Mouse (Mus musculus) liver, embryonic 14.5 days (tissue): Measurements from ENCODE around the gene Kif4. TPM values are rescaled to one million over a fixed set of nuclear protein-coding genes. Genes with fewer than 3 reads are reported as not detected.

ENCODE experiments used
- ATAC-seq: fragments of 200-750 bp; cut with Nextera tagmentation; 2 replicates; pipeline ENCODE4 v1.8.0; 2017; ENCODE audit warnings: moderate number of reproducible peaks, mild to moderate bottlenecking, moderate library complexity; ENCODE audit not compliant: insufficient read depth
- DNase-seq, 3 experiments: peaks; one replicate each; pipeline ENCODE4 v3.0.0-alpha.2; 2012 to 2013; ENCODE audit warnings: low read depth in 3 of 3, low spot score in 3 of 3
- H3K27ac ChIP-seq: fragments of 300-500 bp; sonication (generic); 2 replicates; pipeline ENCODE4 v1.5.1; 2014; ENCODE audit warnings: moderate library complexity, mild to moderate bottlenecking, control low read depth, inconsistent platforms
- H3K27me3 ChIP-seq: fragments of 300-500 bp; sonication (generic); 2 replicates; pipeline ENCODE4 v1.6.1; 2014; ENCODE audit warnings: mild to moderate bottlenecking, low read length, moderate library complexity; ENCODE audit not compliant: control insufficient read depth, insufficient read depth
- H3K36me3 ChIP-seq: fragments of 300-500 bp; sonication (generic); replicated peaks from 2 replicates; pipeline ENCODE4 v1.6.1; 2014; ENCODE audit warnings: low read depth; ENCODE audit not compliant: control insufficient read depth, insufficient read depth
- H3K4me1 ChIP-seq, 2 experiments: fragments of 200-500 bp in 1 of 2; fragments of 300-500 bp in 1 of 2; sonication (generic) in 1 of 2; replicated peaks; 2 replicates each; pipeline ENCODE4 v1.6.1; 2012 to 2014; ENCODE audit warnings: antibody characterized with exemption in 1 of 2, inconsistent platforms in 1 of 2, low read length in 1 of 2; ENCODE audit not compliant: control insufficient read depth in 2 of 2, insufficient read depth in 2 of 2
- H3K4me2 ChIP-seq: fragments of 300-500 bp; sonication (generic); 2 replicates; pipeline ENCODE4 v1.6.1; 2014; ENCODE audit warnings: low read depth, mild to moderate bottlenecking, control low read depth, moderate library complexity
- H3K4me3 ChIP-seq, 2 experiments: fragments of 200-500 bp in 1 of 2; fragments of 300-500 bp in 1 of 2; sonication (generic) in 1 of 2; 2 replicates each; pipeline ENCODE4 v1.5.1; 2012 to 2014; ENCODE audit warnings: low read depth in 2 of 2, low read length in 2 of 2, mild to moderate bottlenecking in 2 of 2, control low read depth in 1 of 2, inconsistent platforms in 1 of 2, moderate library complexity in 1 of 2; ENCODE audit not compliant: insufficient read depth in 1 of 2
- H3K9ac ChIP-seq: fragments of 300-500 bp; sonication (generic); replicated peaks from 2 replicates; pipeline ENCODE4 v1.6.1; 2014; ENCODE audit warnings: mild to moderate bottlenecking, control low read depth, moderate library complexity
- H3K9me3 ChIP-seq: fragments of 300-500 bp; sonication (generic); 2 replicates; pipeline ENCODE4 v1.6.1; 2016; ENCODE audit warnings: low read length, mixed read lengths; ENCODE audit not compliant: control insufficient read depth
- CTCF ChIP-seq: IDR thresholded peaks from 2 replicates; pipeline ENCODE4 v1.5.1; 2016; ENCODE audit warnings: antibody characterized with exemption, low read depth, control low read depth
- EP300 ChIP-seq: IDR thresholded peaks from 2 replicates; pipeline ENCODE4 v1.6.1; 2016; ENCODE audit warnings: antibody characterized with exemption, low read depth
- WGBS: fragments of 180-500 bp; shearing (Covaris S2); extraction: QIAGEN DNeasy Blood & Tissue Kit; methylation state at CpG from one replicate; pipeline ENCODE4 v1.1.7; 2014; ENCODE audit not compliant: insufficient replicate concordance; 5-methylcytosine and 5-hydroxymethylcytosine counted together
- polyA plus RNA-seq, 2 experiments: library from polyadenylated mRNA; depleted of rRNA in 1 of 2; stranded (reverse) in 1 of 2; unstranded in 1 of 2; fragments of >200 nt; fragmentation: Nextera tagmentation in 1 of 2; extraction: Ambion mirVana in 1 of 2; gene quantifications; 2 replicates each; pipeline versions ENCODE4 v1.2.1 to v1.2.3; 2012 to 2014

Kif4 gene
- polyA plus RNA-seq, 2 experiments = 14.6 to 23.5 TPM

DNA sequence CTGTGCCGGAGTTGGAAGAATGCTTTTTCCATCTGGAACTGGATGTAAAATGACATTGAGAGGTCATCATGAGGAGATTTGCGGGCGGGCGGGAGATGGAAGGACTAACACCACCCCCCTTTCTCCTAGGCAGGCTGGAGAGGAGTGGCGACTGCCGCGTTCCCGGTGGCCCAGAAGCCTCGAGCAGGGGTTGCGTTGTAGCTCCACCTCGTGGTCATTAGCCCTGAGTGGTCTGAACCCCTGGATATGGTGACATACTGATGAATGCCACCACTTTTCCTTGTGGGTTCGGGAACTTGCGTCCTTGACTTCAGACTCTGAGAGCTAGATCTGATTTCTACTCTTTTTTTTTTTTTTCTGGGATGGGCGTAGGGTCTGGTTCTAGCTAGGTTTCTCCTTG is 113.4 kb downstream of the Kif4 start:
- no peak overlapping the region for H3K4me3 ChIP-seq
- no peaks in the 10 kb centered on the region; the same call in 1 of the 2 replicates for H3K27me3 ChIP-seq
- WGBS = 14% methylated on average over 14 of the region's 14 CpGs
- H3K9ac ChIP-seq = no peak overlapping the region
- TF ChIP-seq EP300 = no peak
- peak; percentile 65 for TF ChIP-seq CTCF
- H3K27ac ChIP-seq = no peak overlapping the region
- peak overlapping the region; percentile 11; the same call in 1 of the 2 replicates for H3K4me2 ChIP-seq
- DNase-seq (no peak), ATAC-seq (no peak)
- H3K36me3 ChIP-seq = no peaks in the 10 kb centered on the region
- no peaks in the 10 kb centered on the region for H3K4me1 ChIP-seq
- H3K9me3 ChIP-seq = no peaks in the 10 kb centered on the region

DNA sequence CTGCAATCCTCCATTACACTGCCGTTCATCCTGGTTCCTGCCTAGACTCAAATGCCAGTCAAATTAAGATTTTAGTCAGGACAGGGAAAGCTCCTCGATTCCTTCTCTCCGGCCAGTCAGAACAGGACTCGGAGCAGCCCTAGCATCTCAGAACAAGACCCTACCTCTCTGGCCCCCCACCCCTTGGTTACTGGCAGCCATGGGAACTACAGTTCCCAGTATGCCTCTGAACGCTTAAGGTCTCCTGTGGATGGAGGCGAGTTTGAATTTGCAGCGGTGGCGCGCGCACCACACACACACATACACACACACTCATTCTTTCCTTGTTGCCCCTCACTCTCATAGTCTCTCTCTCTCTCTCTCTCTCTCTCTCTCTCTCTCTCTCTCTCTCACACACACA is 113.9 kb downstream of the Kif4 start:
- Histone ChIP-seq H3K9me3 (no peaks in the 10 kb centered on the region), H3K27me3 (no peaks in the 10 kb centered on the region; the same call in 1 of the 2 replicates), H3K4me3 (no peak overlapping the region), H3K36me3 (no peaks in the 10 kb centered on the region), H3K27ac (no peak overlapping the region), H3K9ac (no peak overlapping the region), H3K4me1 (no peaks in the 10 kb centered on the region), H3K4me2 (peak overlapping the region; percentile 11; the same call in 1 of the 2 replicates)
- no peak for TF ChIP-seq EP300
- no peak for TF ChIP-seq CTCF
- 31% methylated on average over 10 of the region's 10 CpGs for WGBS
- no peak for ATAC-seq
- DNase-seq = no peak

- Histone ChIP-seq H3K9ac (no peak overlapping the region), H3K27ac (no peak overlapping the region), H3K36me3 (no peaks in the 10 kb centered on the region), H3K27me3 (no peaks in the 10 kb centered on the region; the same call in 1 of the 2 replicates), H3K4me3 (no peak overlapping the region), H3K4me1 (no peaks in the 10 kb centered on the region), H3K4me2 (no peak overlapping the region), H3K9me3 (no peaks in the 10 kb centered on the region)
- no peak for TF ChIP-seq EP300
- TF ChIP-seq CTCF = no peak
- ATAC-seq = no peak
- DNase-seq = no peak
- 30% methylated on average over 6 of the region's 6 CpGs for WGBS
Observed at GRCm38 (mm10) chrX:100740785-100741184, 115.2 kb downstream of the Kif4 start.

DNA sequence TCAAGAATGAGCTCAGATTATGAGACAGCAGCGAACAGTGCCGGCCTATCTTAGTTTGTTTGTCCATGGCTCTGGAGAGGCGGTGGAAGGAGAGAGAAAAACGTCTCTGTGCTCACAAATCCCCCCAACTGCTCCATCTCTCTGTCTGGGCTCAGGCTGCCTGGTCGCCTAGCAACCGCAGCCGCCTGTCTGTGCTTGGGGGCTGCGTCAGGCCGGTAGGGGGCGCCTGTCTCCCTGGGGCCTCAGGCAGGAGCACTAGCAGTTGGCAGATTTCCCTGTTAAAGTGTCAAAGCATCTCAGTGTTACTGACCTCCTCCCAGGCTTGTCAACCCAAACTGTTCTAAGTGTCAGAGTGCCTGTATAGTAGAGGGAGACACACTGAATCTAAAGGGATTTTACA is 116.4 kb downstream of the Kif4 start:
- DNase-seq (no peak), ATAC-seq (no peak)
- Histone ChIP-seq H3K9ac (no peak overlapping the region), H3K27ac (no peak overlapping the region), H3K4me1 (no peaks in the 10 kb centered on the region), H3K4me2 (no peak overlapping the region), H3K36me3 (no peaks in the 10 kb centered on the region), H3K27me3 (no peaks in the 10 kb centered on the region; the same call in 1 of the 2 replicates), H3K9me3 (no peaks in the 10 kb centered on the region), H3K4me3 (no peak overlapping the region)
- TF ChIP-seq CTCF (peak; percentile 72), EP300 (no peak)
- 14% methylated on average over 10 of the region's 10 CpGs for whole genome bisulfite sequencing

GRCm38 (mm10) chrX:100765855-100766254 is 140.3 kb downstream of the Kif4 start:
- 68% methylated on average over 6 of the region's 6 CpGs for WGBS

More at GRCm38 (mm10) chrX:100765855-100766254, 140.3 kb downstream of the Kif4 start:
- H3K9ac ChIP-seq = no peak overlapping the region
- TF ChIP-seq EP300 = no peak
- TF ChIP-seq CTCF = peak; percentile 3; the same call in 1 of the 2 replicates
- no peaks in the 10 kb centered on the region for H3K9me3 ChIP-seq
- H3K4me3 ChIP-seq = no peak overlapping the region
- no peaks in the 10 kb centered on the region for H3K36me3 ChIP-seq
- no peaks in the 10 kb centered on the region for H3K4me1 ChIP-seq
- H3K4me2 ChIP-seq = no peak overlapping the region
- ATAC-seq = no peak
- no peak overlapping the region for H3K27ac ChIP-seq
- peaks cover 10% of the 10 kb centered on the region for H3K27me3 ChIP-seq
- DNase-seq = no peak
